Mouse (Mus musculus): ENCODE measurements around the gene Ccna2.

DNA sequence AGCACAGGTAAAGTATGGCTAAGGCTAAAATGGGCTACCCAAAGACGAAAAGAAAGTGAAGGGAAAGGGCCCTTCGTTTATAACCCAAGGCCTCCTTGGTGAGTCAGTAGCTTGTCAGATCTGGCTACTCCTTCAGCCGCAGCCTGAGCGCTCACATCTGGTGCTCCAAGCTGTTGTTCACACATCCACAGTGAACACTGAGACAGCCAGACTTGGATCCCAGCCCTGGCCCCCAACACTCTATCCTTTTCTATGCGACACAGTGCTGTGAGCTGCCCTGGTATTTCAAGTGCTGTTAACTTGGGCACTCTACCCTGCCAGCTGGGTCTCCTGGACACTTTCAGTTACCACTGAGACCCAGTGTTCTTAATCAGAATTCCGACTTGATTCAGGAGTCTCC, 41.6 kb downstream of the Ccna2 start:
- TF ChIP-seq CTCF (IDR thresholded peaks at IDR 0.05; ENCODE audit: insufficient read depth, low read depth, low read length) (no peak), POLR2A (IDR thresholded peaks at IDR 0.05; ENCODE audit: insufficient read depth, low read depth, low read length) (no peak)
